Mouse (Mus musculus): ENCODE data around the gene Taok2.

Taok2 gene

DNA sequence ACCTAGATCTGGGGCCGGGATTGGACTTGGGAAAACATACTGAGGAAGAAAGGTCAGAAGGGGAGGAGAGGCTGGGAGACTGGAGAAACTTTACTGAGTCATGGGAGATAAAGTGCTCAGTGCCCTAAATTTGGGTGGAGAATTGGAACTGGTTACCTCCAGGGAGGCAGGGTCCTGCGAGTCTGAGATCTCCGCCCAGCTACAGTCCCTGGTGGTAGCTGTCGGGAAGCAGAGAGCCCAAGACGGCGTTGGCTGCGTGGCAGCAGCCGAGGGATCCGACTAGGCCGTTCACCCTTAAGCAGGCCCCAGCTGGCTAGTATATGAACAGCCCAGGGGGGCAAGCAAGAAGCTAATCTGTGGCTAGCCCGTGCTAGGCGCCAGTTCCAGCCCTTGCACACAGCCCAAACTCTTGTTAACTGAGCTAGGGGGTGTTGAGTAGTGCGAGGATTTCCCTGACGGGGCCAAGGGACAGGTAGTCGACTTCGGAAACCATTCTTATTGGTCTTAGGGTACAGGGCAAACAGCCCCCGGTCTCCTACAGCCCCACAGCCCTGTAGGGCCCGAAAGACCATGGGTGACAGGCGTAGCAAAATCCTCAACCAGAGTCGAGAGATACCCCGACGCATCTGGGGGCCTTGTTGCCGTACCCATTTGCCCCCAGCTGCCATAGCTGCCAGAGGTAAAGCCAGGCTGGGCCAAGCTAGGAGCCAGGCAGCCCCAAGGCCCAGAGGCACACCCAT, 14.6 kb downstream of the Taok2 start:
- DNase-seq (ENCODE audit: low spot score) = no peak

GRCm38 (mm10) chr7:126868003-126868402, 16.5 kb downstream of the Taok2 start:
- DNase-seq (ENCODE audit: low spot score) = no peak

GRCm38 (mm10) chr7:126867534-126867933, 17.0 kb downstream of the Taok2 start:
- DNase-seq (ENCODE audit: low spot score) = no peak

DNA sequence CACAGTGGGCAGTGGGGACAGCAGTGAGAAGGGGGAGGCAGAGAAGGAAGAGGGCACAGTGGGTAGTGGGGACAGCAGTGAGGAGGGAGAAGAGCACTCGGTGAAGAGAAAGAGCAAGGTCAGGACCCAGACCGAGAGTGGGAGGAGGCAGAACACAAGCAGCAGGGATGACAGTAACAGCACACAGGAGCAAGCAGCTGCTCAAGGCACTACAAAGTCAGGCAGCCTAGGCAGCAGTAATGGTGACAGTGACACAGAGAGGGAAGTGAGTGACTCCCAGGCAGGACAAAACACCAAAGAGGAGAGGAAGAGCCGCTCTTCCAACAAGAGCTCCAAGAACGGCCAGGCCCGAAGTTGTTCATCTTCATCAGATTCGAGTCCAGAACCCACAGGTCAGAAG, 20.7 kb downstream of the Taok2 start:
- no peak for DNase-seq (ENCODE audit: low spot score)

- DNase-seq (ENCODE audit: low spot score) = peak; percentile 93
Observed at GRCm38 (mm10) chr7:126862147-126862784, 22.2 kb downstream of the Taok2 start, which contains the start of gene Ino80e. Gene Ino80e (minus strand): TSS chr7:126862377.

- peak; percentile 88 for DNase-seq (ENCODE audit: low spot score)
Observed at GRCm38 (mm10) chr7:126861429-126862130, 22.9 kb downstream of the Taok2 start, which contains the start of gene Hirip3. Gene Hirip3 (plus strand): TSS chr7:126861972.

DNA sequence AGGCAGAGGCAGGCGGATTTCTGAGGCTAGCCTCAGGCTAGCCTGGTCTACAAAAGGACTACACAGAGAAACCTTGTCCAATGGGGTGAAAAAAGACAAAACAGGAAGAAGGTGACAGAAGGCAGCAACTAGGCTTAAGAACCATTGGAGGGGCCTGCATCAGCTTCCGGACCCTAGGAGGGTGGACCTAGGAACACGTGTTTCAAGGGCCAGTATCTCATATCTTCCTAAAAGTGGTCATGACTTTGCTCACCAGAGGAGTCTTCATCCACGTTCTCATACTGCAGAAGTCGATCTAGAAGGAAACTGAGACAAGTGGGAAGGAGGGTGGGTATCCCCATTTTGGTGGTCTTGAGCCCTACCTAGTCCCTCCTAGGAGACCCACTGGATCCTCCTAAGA, 23.5 kb downstream of the Taok2 start:
- DNase-seq (ENCODE audit: low spot score) = no peak

GRCm38 (mm10) chr7:126856741-126857420, 27.6 kb downstream of the Taok2 start:
- DNase-seq (ENCODE audit: low spot score) = no peak

- no peak for DNase-seq (ENCODE audit: low spot score)
Observed at GRCm38 (mm10) chr7:126855641-126856040, 28.9 kb downstream of the Taok2 start.

GRCm38 (mm10) chr7:126853454-126853853, 31.0 kb downstream of the Taok2 start:
- DNase-seq (ENCODE audit: low spot score) = no peak

GRCm38 (mm10) chr7:126851192-126851591, 33.3 kb downstream of the Taok2 start:
- DNase-seq (ENCODE audit: low spot score) = no peak

GRCm38 (mm10) chr7:126850161-126850560, 34.3 kb downstream of the Taok2 start:
- DNase-seq (ENCODE audit: low spot score) = no peak

GRCm38 (mm10) chr7:126848794-126849193, 35.7 kb downstream of the Taok2 start:
- DNase-seq (ENCODE audit: low spot score) = no peak

GRCm38 (mm10) chr7:126847421-126848398, 36.8 kb downstream of the Taok2 start:
- DNase-seq (ENCODE audit: low spot score) = no peak

DNA sequence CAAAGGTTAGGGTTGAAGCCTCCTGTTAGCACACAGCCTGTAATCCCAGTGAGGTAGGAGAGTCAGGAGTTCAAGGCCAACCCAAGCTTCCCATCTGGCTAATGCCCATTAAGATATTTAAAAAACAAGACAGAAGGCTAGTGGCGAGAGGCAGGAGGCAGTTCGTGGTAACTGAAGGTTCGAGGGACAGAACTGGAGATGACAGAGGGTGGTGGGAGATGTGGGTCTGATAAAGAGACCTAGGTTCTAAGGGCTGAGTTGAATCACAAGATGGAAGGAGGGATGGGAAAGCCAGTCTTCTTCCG, 37.4 kb downstream of the Taok2 start, which contains the start of gene Doc2a:
Doc2a (plus strand) TSS at position 301 of the 305 bp plus-strand sequence.
- DNase-seq (ENCODE audit: low spot score) = no peak

- DNase-seq (ENCODE audit: low spot score) = no peak
Observed at GRCm38 (mm10) chr7:126845516-126845915, 39.0 kb downstream of the Taok2 start.

GRCm38 (mm10) chr7:126843276-126843675, 41.2 kb downstream of the Taok2 start:
- DNase-seq (ENCODE audit: low spot score) = no peak

- no peak for DNase-seq (ENCODE audit: low spot score)
Observed at GRCm38 (mm10) chr7:126833294-126833693, 51.2 kb downstream of the Taok2 start.

GRCm38 (mm10) chr7:126832036-126832598, 52.4 kb downstream of the Taok2 start:
- DNase-seq (ENCODE audit: low spot score) = peak; percentile 54

GRCm38 (mm10) chr7:126831539-126831938, 53.0 kb downstream of the Taok2 start, which contains the start of gene 4930451I11Rik:
Gene 4930451I11Rik (minus strand): TSS chr7:126831639.
- DNase-seq (ENCODE audit: low spot score) = no peak

GRCm38 (mm10) chr7:126825952-126826351, 58.6 kb downstream of the Taok2 start:
- no peak for DNase-seq (ENCODE audit: low spot score)
